Mouse (Mus musculus) monocyte, adult 2 months (primary cell): ENCODE data around the gene Gm17660.

Experiments used
- DNase-seq, 2 experiments: peaks; one replicate each; pipeline ENCODE4 v3.0.0; 2022; ENCODE audit warnings: low spot score in 2 of 2, low read depth in 1 of 2

The Gm17660 gene

GRCm38 (mm10) chr5:104077508-104077907 lies at the start of gene Gm17660:
Gene Gm17660, minus strand, starts transcription at chr5:104077608.
- no peak for DNase-seq

- DNase-seq: no peak
Measured at GRCm38 (mm10) chr5:104126561-104127320, 49.3 kb upstream of the Gm17660 start.

DNA sequence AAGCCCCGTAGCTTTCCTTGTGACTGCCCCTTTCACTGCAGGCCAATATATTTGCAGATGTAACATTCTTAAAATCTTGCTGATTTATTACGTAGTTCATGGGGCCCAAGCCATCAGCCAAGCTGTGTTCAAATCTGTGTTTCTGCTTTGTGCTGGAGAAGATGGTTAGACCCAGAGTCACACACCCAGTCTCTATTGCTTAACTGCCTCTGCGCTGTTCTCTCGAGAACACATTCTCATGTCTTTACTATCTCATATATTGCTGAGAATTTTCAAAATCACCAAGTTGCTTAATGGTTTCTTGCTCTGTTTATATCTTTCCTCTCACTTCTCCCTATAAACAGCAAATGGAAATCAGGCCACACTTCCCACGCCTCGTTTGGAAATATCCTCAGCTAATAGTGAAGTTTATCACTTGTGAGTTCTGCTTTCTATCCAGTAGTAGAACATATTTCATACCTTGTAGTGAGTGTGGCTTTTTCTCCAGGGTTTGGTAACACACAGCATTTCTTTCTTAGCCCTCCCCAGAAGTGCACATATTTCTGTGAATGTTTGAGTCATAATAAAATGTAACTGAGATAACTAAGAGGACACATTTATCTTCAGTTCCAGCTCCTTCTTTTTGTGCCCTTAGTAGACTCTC lies 46.7 kb upstream of the Gm17660 start:
- DNase-seq: no peak

DNA sequence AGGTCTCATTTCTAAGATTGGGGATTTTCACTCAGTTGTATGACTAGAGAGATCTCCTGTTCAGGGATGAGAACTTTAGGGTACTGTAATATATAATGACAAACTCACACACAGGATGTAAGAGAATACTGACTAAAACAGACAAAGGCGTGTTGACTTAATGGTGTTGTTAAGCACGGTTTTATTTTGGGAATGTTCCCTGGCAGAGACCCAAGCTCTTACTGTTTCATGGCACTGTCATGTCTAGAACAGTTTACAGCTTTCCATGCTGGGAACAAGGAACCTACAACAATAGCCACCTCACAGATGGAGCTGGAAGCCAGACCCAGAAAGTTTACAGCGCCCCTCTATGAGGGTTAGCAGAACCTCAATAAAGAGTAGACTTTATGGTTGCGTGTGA lies 38.5 kb upstream of the Gm17660 start:
- DNase-seq: no peak

DNA sequence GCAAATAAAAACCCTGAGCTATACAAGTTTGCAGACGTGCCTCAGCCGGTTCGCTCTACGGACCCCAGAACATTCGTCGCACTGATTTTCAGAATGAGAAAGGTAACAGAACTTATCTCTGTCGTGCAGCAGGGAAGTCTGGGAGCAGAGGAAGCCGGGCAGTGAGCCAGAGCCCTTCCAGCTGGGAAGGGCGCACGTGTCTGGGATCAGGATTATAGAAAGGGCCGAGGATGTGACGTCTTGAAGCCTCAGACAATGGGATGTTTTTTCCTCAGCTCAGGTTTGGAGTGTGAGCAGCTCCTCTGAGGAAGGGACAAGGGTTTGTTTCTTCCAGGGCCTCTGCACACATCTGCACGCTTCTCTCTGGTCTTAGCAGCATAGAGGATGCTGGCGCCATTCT lies 37.7 kb upstream of the Gm17660 start:
- no peak for DNase-seq

DNA sequence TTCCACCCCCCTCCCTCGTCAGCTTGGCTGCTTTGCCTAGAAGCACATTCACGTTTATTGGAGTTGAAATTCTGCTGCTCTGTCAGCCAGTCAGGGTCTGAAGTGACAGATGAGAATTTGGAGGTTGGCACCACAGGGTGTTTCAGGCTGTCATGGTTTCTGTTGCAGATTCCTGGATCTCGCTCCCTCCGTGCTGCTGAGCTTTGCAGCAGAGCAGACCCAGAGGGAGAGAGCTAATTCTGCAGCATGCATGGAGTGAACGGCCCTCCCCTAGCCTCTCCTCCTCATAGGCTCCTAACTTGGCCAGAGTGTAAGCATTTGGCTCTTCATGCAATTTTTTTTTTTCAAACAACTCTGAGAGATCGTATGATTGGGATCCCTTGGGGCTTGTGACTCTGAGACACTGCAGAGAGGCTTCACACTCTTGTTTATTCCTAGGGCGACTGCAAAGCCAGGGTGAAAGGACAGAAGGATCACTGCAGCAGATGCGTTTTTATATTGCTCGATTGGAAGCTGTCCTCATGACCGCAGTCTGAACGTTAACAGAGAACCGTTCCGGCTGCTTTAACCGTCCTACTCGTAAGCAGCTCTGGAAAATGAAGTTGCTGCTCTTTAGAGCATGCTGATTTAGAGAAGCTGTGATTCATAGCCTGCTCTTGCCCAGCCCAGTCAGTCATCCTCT lies 36.2 kb upstream of the Gm17660 start, which contains the start of gene Sparcl1:
TSS of gene Sparcl1 (minus strand) at position 243 of the 682 bp plus-strand sequence.
- DNase-seq: no peak

DNA sequence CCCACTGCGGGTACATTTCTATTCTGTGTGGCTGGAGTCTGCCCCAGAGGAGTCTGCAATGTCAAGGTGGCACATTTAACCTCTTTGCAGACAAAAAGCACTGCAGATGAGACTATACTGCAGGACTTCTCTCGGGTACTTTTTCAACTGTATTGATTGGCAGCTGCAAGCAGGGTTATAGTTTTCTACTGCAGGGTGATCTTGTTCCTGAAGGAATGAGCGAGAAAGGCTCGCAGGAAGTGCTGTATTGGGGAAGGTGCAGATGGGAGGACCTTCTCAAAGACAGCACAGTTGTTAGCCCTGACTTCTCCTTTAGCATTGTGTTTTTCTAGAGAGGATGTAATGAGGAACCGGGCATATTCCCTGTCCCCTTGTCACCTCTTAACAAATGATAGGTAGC lies 35.1 kb upstream of the Gm17660 start:
- DNase-seq: no peak

- no peak for DNase-seq
Measured at GRCm38 (mm10) chr5:104112016-104112415, 34.6 kb upstream of the Gm17660 start.

GRCm38 (mm10) chr5:104110171-104110920 lies 32.9 kb upstream of the Gm17660 start:
- no peak for DNase-seq

DNA sequence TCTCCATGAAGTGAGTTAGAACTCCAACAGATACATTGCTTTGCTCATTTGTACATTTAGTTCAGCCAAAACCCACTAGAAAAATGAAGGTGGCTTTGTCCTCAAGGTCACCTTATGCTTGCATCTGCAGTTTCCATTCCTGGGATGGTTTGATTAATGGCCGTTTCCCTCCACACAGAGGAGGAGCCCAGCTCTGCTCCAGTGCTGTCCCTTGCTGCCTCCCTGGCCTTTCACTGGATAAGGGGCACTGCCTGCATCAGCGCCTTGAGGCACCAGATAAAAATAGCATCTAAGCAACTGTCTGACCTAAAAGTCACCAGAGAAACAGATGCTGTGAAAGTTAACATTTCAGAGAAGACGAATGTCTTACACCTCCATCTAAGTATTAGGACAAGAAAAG lies 32.1 kb upstream of the Gm17660 start:
- no peak for DNase-seq

- DNase-seq: no peak
Measured at GRCm38 (mm10) chr5:104108879-104109369, 31.5 kb upstream of the Gm17660 start.

DNA sequence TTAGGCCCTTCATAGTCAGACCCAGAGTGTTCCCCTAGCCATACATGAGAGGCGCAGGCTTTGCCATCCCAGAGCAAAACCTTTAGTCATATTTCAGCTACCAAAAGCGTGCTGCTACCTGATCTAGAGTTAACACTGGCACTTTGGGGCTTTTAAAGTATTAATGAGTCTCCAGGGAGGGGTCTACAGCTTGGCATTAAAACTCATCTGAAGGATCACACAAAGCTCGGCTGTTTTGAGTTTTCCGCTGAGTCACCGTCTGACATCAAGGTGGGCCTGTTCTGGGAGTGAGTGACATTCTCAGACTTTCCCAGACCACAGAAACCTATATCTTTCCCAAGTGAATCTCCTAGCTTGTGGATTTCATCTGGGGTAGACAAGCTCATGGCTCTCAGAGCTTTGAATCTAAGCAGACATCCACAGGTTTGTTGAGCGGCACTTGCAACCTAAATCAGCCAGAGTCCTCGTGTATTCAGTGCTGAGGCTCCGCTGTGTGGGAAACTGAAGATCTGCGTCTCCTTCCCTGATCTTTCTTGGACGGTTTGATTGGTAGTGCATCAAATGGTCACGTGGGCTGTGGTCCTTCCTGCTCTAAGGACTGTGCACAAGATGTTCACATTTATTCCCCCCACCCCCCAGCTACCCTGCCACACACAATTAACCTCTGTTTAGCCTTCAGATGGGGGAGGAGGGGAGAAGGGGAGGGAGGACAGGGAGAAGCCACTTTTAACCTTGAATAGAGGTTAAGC lies 30.9 kb upstream of the Gm17660 start:
- no peak for DNase-seq

- DNase-seq: no peak
Measured at GRCm38 (mm10) chr5:104104111-104104510, 26.7 kb upstream of the Gm17660 start.

DNA sequence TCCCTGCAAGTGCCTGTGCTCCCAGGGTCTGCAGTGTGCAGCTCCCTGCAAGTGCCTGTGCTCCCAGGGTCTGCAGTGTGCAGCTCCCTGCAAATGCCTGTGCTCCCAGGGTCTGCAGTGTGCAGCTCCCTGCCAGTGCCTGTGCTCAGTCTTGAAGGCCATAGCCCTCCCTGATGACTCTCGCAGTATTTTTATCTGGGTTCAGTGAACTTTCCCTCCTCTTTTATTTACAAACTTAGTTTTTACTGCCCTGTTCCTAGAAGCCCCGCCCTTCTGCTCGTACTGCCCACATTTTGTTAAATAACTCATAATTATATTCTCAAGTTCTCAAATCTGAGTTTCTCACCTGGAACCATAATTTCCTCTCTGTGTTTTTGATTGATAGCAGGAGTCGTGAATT lies 25.8 kb upstream of the Gm17660 start:
- no peak for DNase-seq

GRCm38 (mm10) chr5:104101678-104102531 lies 24.5 kb upstream of the Gm17660 start:
- no peak for DNase-seq

DNA sequence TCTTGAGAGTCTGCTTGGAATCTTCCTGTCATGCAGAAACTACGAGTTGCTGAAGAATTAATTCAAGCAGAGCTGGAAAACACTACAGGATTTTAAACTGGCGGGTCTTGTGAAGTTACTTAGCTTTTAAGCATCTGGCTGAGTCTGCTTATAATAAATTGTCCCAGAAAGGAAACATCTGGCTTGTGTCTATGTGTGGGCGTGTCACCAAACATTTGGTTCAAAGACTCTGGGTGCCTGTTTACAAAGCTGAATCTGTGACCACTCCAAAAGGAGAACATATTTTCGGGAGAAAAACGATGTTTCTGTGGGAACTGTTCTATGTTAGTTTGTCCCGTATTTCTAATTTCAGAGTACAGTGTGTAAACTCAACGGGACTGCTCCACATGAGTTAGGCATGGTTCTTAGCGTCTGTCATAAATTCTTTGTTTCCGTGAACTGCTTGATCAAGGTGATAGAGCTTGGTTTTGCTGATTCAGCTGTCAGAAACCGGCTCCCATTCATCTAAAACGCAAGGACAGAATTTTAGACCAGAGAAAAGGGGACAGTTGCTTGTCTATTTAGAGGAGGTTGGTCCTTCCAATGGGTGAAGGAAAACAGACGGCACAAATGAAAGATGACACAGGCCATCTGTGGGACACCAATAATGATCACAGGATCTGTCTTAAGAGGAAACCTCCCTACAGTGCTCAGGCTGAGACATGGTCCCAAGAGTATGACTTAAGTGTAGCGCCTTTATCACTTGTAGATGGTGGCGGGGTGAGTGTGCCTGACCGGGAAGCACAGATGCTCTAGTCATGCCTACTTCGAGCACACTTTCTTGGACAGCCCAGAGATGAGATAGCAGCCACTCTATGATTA lies 18.9 kb upstream of the Gm17660 start:
- DNase-seq: no peak

- no peak for DNase-seq
Measured at GRCm38 (mm10) chr5:104095416-104096077, 18.1 kb upstream of the Gm17660 start.

- DNase-seq: no peak
Measured at GRCm38 (mm10) chr5:104089751-104090150, 12.3 kb upstream of the Gm17660 start.
